Mouse (Mus musculus) MEL (cell line): Measurements from ENCODE around the gene Serpina11. TPM values are rescaled to one million over a fixed set of nuclear protein-coding genes. Genes with fewer than 3 reads are reported as not detected.
A peak's percentile ranks its signal among the peaks of the same experiment; 100 is the strongest.

Experiments
- DNase-seq: peaks from one replicate; pipeline ENCODE4 v3.0.0; 2011; ENCODE audit warnings: low read depth, low spot score
- H3K27ac ChIP-seq: 2 replicates; pipeline ENCODE4 v1.5.1; 2012; ENCODE audit warnings: low read depth, mild to moderate bottlenecking, control low read depth, low read length, moderate library complexity; ENCODE audit not compliant: control insufficient read depth
- H3K27me3 ChIP-seq, 2 experiments: fragments of 150-350 bp in 1 of 2; sonication (generic) in 1 of 2; 2 replicates each; pipeline ENCODE4 v1.6.1; 2012; ENCODE audit warnings: low read length in 2 of 2, mild to moderate bottlenecking in 2 of 2, improper control_type of control experiment in 1 of 2, moderate library complexity in 1 of 2; ENCODE audit not compliant: insufficient read depth in 2 of 2, control insufficient read depth in 1 of 2
- H3K36me3 ChIP-seq, 2 experiments: 2 replicates each; pipeline ENCODE4 v1.6.1; 2012 to 2014; ENCODE audit warnings: low read length in 2 of 2, improper control_type of control experiment in 1 of 2, inconsistent platforms in 1 of 2, mild to moderate bottlenecking in 1 of 2; ENCODE audit not compliant: insufficient read depth in 2 of 2, control insufficient read depth in 1 of 2
- H3K4me1 ChIP-seq, 2 experiments: fragments of 150-350 bp in 1 of 2; sonication (generic) in 1 of 2; 2 replicates each; pipeline ENCODE4 v1.6.1; 2012; ENCODE audit warnings: low read length in 2 of 2, improper control_type of control experiment in 1 of 2, mild to moderate bottlenecking in 1 of 2; ENCODE audit not compliant: insufficient read depth in 2 of 2, control insufficient read depth in 1 of 2
- H3K4me3 ChIP-seq, 2 experiments: fragments of 150-350 bp in 1 of 2; sonication (generic) in 1 of 2; 2 replicates each; pipeline ENCODE4 v1.5.1; 2012; ENCODE audit warnings: low read depth in 2 of 2, low read length in 2 of 2, mild to moderate bottlenecking in 2 of 2, moderate library complexity in 2 of 2, control low read depth in 1 of 2, improper control_type of control experiment in 1 of 2; ENCODE audit not compliant: control insufficient read depth in 1 of 2, insufficient read depth in 1 of 2
- H3K79me2 ChIP-seq: 2 replicates; pipeline ENCODE4 v1.6.1; 2012; ENCODE audit warnings: mild to moderate bottlenecking, low read length, moderate library complexity; ENCODE audit not compliant: control insufficient read depth, poor library complexity, insufficient read depth
- H3K9ac ChIP-seq: 2 replicates; pipeline ENCODE4 v1.6.1; 2012; ENCODE audit warnings: low read depth, mild to moderate bottlenecking, control low read depth, low read length, moderate library complexity; ENCODE audit not compliant: control insufficient read depth, poor library complexity, severe bottlenecking
- H3K9me3 ChIP-seq: fragments of 150-350 bp; sonication (generic); replicated peaks from 2 replicates; pipeline ENCODE4 v1.6.1; 2012; ENCODE audit warnings: mild to moderate bottlenecking, low read length, improper control_type of control experiment, moderate library complexity; ENCODE audit not compliant: insufficient read depth
- CHD2 ChIP-seq: IDR thresholded peaks from 2 replicates; pipeline ENCODE4 v1.6.1; 2011; ENCODE audit warnings: low read length, improper control_type of control experiment
- CTCF ChIP-seq, 3 experiments: IDR thresholded peaks in 2 of 3; conservative IDR thresholded peaks in 1 of 3; 2 replicates each; pipeline ENCODE4 v1.5.1; 2011 to 2012; ENCODE audit warnings: low read length in 3 of 3, low read depth in 2 of 3, mild to moderate bottlenecking in 2 of 3, improper control_type of control experiment in 1 of 3, inconsistent platforms in 1 of 3, mixed read lengths in 1 of 3, moderate library complexity in 1 of 3; ENCODE audit not compliant: control insufficient read depth in 1 of 3, insufficient read depth in 1 of 3, poor library complexity in 1 of 3, severe bottlenecking in 1 of 3
- ELF1 ChIP-seq: IDR thresholded peaks from 2 replicates; pipeline ENCODE4 v1.6.1; 2014; ENCODE audit warnings: low read depth, mild to moderate bottlenecking, inconsistent platforms, low read length, improper control_type of control experiment, moderate library complexity
- EP300 ChIP-seq, 2 experiments: IDR thresholded peaks; 2 replicates each; pipeline ENCODE4 v1.6.1; 2011; ENCODE audit warnings: improper control_type of control experiment in 2 of 2, low read length in 2 of 2, low read depth in 1 of 2, mild to moderate bottlenecking in 1 of 2
- ETS1 ChIP-seq: IDR thresholded peaks from 2 replicates; pipeline ENCODE4 v1.6.1; 2012; ENCODE audit warnings: low read depth, mild to moderate bottlenecking, inconsistent platforms, low read length, improper control_type of control experiment, moderate library complexity
- GATA1 ChIP-seq: IDR thresholded peaks from 2 replicates; pipeline ENCODE4 v1.6.1; 2011; ENCODE audit warnings: low read depth, low read length, improper control_type of control experiment
- JUND ChIP-seq: IDR thresholded peaks from 2 replicates; pipeline ENCODE4 v1.6.1; 2011; ENCODE audit warnings: low read depth, mild to moderate bottlenecking, improper control_type of control experiment, low read length
- MAFK ChIP-seq: IDR thresholded peaks from 2 replicates; pipeline ENCODE4 v1.6.1; 2011; ENCODE audit warnings: low read depth, mild to moderate bottlenecking, low read length, improper control_type of control experiment, borderline replicate concordance
- MAZ ChIP-seq: IDR thresholded peaks from 2 replicates; pipeline ENCODE4 v1.6.1; 2012; ENCODE audit warnings: low read depth, mild to moderate bottlenecking, inconsistent platforms, low read length, improper control_type of control experiment
- MEF2A ChIP-seq: IDR thresholded peaks from 2 replicates; pipeline ENCODE4 v1.6.1; 2014; ENCODE audit warnings: low read depth, mild to moderate bottlenecking, inconsistent platforms, low read length, improper control_type of control experiment; ENCODE audit not compliant: poor library complexity, insufficient replicate concordance, severe bottlenecking; ENCODE audit errors: extremely low read depth
- MYC ChIP-seq: IDR thresholded peaks from 2 replicates; pipeline ENCODE4 v1.6.1; 2011; ENCODE audit warnings: low read depth, mild to moderate bottlenecking, low read length, improper control_type of control experiment, moderate library complexity
- NELFE ChIP-seq: IDR thresholded peaks from 2 replicates; pipeline ENCODE4 v1.6.1; 2011; ENCODE audit warnings: low read depth, low read length, improper control_type of control experiment
- POLR2AphosphoS2 ChIP-seq: IDR thresholded peaks from 2 replicates; pipeline ENCODE4 v1.6.1; 2011; ENCODE audit warnings: low read length, improper control_type of control experiment
- TCF12 ChIP-seq: IDR thresholded peaks from 2 replicates; pipeline ENCODE4 v1.6.1; 2014; ENCODE audit warnings: low read depth, mild to moderate bottlenecking, inconsistent platforms, low read length, improper control_type of control experiment, moderate library complexity
- polyA plus RNA-seq, 2 experiments: library from polyadenylated mRNA; stranded (reverse) in 1 of 2; unstranded in 1 of 2; fragments of >175 nt in 1 of 2; fragments of >200 nt in 1 of 2; gene quantifications; 2 replicates each; pipeline versions ENCODE4 v1.2.1 to v1.2.4; 2012; ENCODE audit warnings: low replicate concordance in 2 of 2, low read depth in 1 of 2; ENCODE audit not compliant: insufficient read length in 2 of 2, insufficient read depth in 1 of 2, missing spikeins in 1 of 2
- total RNA-seq: library from RNA; depleted of rRNA; stranded (reverse); fragments of 300-350 nt; gene quantifications from 2 replicates; pipeline ENCODE4 v1.2.3, GENCODE M21; 2012

Serpina11 gene
- total and polyA plus RNA-seq, 3 experiments: 0.65 to 0.67 TPM; not detected in 1

- TF ChIP-seq MAZ (no peak), CTCF (IDR thresholded peaks at IDR 0.05 in 2 of 3, conservative IDR thresholded peaks at IDR 0.05 in 1 of 3; ENCODE audit: control insufficient read depth in 1 of 3, insufficient read depth in 1 of 3, low read depth in 2 of 3, low read length in 3 of 3, poor library complexity in 1 of 3, severe bottlenecking in 1 of 3) (peak in 1 of 3 experiments; percentile 13; a peak in 1 of 6 replicates)
- TF ChIP-seq, all 39 proteins: peak for 1
- Histone ChIP-seq H3K9ac (no peak overlapping the region), H3K36me3 (no peaks in the 10 kb centered on the region), H3K27ac (no peak overlapping the region), H3K27me3 (no peaks in the 10 kb centered on the region), H3K4me3 (no peak overlapping the region), H3K9me3 (no peaks in the 10 kb centered on the region), H3K4me1 (no peaks in the 10 kb centered on the region), H3K79me2 (no peaks in the 10 kb centered on the region)
- DNase-seq: no peak
Measured at GRCm38 (mm10) chr12:104004689-104005088, 14.9 kb upstream of the Serpina11 start.

DNA sequence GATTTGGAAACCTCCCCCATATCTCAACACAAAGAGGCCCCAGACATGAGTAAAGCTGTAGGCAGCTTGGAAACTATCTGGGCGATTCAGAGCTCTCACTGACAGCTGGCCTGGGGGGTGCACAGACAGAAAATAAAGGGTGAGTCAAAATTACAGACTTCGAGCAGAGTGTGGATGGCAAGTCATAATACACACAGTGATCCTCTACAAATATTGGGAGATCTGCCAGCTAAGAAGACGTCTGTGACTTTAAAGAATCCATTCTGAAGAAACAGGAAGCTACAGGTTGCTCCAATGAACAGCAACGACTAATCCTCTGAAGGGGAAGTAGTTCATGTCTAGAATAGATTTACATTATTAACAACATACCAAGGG, 13.5 kb upstream of the Serpina11 start:
- peak overlapping the region; percentile 85 for H3K27ac ChIP-seq
- no peaks in the 10 kb centered on the region for H3K79me2 ChIP-seq
- H3K36me3 ChIP-seq: no peaks in the 10 kb centered on the region
- no peaks in the 10 kb centered on the region for H3K27me3 ChIP-seq
- H3K9me3 ChIP-seq: no peaks in the 10 kb centered on the region
- no peak overlapping the region for H3K4me3 ChIP-seq
- H3K4me1 ChIP-seq: no peaks in the 10 kb centered on the region
- H3K9ac ChIP-seq: no peak overlapping the region
- peak; percentile 50 for DNase-seq
- TF ChIP-seq POLR2AphosphoS2 (no peak), MYC (no peak), ETS1 (no peak), ELF1 (no peak), MAFK (no peak), MEF2A (no peak), EP300 (IDR thresholded peaks at IDR 0.05; ENCODE audit: low read depth in 1 of 2, low read length in 2 of 2) (no peak), CTCF (IDR thresholded peaks at IDR 0.05 in 2 of 3, conservative IDR thresholded peaks at IDR 0.05 in 1 of 3; ENCODE audit: control insufficient read depth in 1 of 3, insufficient read depth in 1 of 3, low read depth in 2 of 3, low read length in 3 of 3, poor library complexity in 1 of 3, severe bottlenecking in 1 of 3) (no peak), JUND (no peak), TCF12 (no peak)

GRCm38 (mm10) chr12:104002569-104003237, 12.9 kb upstream of the Serpina11 start:
- no peaks in the 10 kb centered on the region for H3K79me2 ChIP-seq
- no peaks in the 10 kb centered on the region for H3K4me1 ChIP-seq
- H3K9me3 ChIP-seq: no peaks in the 10 kb centered on the region
- H3K27me3 ChIP-seq: no peaks in the 10 kb centered on the region
- no peaks in the 10 kb centered on the region for H3K36me3 ChIP-seq
- DNase-seq: peak; percentile 52
- TF ChIP-seq ETS1: peak; percentile 56; the same call in 1 of the 2 replicates
- no peak for TF ChIP-seq NELFE
- peak; percentile 50 for TF ChIP-seq GATA1
- TF ChIP-seq ELF1: no peak
- TF ChIP-seq CHD2: no peak
- peak; percentile 22 to 64; a peak in 3 of 4 replicates for TF ChIP-seq EP300 (IDR thresholded peaks at IDR 0.05; ENCODE audit: low read depth in 1 of 2, low read length in 2 of 2)
- H3K9ac ChIP-seq: peak overlapping the region; percentile 11; the same call in 1 of the 2 replicates
- no peak overlapping the region for H3K4me3 ChIP-seq
- H3K27ac ChIP-seq: peak overlapping the region; percentile 85
